Mouse (Mus musculus) mouse embryonic stem cell (cell line): ENCODE results near the gene Uts2b.

Experiments
- in situ Hi-C, 2 experiments: fragments of 300-500 bp; cut with MboI; formaldehyde crosslinking; loops; 1 replicate in 1 of 2; 3 replicates in 1 of 2; pipeline ENCODE4 v1.14.3; 2019 to 2020; ENCODE audit warnings: low sequenced_read_pairs in 2 of 2, low pct_unique_long_range_greater_than_20kb in 1 of 2, mixed read lengths in 1 of 2; ENCODE audit not compliant: unreplicated experiment in 1 of 2

The Uts2b gene

DNA sequence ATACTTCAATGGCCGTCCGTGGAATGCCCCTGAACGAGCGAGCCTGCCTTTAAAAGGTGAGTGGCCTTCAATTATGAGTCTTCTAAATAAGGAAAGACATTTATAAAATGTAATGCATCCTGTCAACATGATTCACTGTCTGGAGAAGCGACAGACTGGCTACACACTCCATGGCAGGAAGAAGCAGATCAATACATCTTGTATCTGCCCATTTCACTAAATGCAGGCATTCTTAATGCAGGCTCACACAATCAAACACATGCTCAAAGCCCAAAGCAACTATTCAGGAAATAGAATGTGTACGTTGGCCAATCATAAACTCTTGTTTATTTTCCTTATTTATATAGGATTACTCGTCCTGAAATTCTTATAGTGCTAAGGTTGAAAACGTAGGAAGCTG is at the start of gene Uts2b:
TSS of gene Uts2b (minus strand) at position 49 of the 400 bp plus-strand sequence.
- in situ Hi-C loops, result no loop called here

DNA sequence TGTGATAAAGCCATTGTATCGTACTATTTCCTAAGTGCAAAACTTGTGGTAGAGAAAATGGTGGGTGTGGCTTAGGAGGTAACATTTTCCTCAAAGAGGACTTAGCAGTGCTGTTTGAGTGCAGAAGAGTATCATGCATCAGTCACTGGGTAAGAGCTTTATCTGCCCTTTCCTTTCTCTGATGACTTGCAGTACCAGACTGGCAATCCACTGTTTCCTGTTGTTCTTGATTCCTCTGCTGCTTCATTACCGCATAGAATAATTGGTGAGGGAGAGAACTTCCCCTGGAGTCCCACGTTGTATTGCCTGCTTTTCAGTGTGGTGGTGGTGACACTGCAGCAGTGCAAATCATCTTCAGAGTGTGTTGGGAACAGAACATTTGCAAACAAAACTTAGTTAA is 47.6 kb upstream of the Uts2b start:
- in situ Hi-C loops, result no loop called here

DNA sequence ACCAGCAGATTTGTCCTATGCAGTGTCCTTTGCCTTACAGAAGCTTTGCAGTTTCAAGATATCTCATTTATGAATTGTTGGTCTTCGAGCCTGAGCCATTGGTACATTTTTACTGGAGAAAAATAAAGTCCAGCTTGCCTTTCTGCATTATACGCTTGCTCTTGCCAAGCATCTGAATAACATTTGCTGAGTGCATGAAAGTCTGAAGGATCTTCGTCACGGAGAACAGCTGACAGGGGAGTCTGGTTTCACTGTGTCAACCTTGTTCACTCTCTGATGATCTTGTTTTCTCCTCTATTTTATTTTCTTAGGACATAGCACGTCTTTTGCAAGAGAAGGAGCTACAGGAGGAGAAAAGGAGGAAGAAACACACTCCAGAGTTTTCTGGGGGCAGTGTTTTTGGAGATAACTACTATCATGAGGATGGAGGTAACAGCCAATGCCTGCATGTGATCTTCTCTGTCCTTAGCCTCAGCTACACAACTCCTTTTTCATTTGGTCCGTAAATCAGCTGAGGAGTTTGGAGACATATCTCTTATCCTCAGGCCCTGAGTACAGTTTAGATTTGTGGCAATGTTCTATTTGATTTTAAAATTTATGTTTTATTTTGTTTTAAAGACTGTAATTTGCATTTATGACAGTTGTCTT is 47.0 kb upstream of the Uts2b start:
- in situ Hi-C loops, result no loop called here

DNA sequence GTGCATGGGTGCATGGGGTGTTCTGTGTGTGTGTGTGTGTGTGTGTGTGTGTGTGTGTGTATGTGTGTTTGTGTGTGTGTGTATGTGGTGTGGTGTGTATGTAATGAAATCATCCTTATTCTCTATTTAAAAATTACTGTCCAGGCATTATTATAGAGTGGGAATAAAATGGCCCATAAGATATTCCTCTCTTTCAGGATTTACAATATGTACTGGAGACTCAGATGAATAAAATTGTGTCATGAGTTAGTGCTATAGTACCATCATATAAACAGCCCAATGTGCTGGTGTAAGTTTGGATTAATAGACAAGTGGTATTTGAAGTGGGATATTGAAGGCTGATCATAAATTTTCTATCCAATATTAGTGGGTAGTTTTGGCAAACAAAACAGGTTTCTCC is 34.1 kb upstream of the Uts2b start:
- in situ Hi-C loops, result no loop called here

DNA sequence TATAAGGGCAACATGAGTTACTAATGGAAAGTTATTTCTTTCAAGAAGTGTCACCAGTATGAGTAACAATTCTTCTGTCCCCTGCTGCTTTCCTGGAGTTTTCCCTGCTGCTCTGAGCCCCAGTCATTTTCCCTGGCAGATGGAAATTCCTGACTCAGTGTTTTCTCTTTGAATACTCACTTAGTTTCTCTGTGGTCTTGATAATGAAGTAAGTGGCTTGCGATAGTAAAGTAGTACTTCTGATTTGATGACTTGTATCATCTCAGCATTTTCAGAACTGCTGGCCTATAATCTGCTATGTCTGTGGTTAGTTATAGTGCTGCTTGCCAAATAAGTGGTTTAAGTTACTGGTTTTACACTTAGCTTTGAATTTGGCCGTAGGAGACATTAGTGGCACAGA is 31.5 kb upstream of the Uts2b start:
- in situ Hi-C loops, result no loop called here

DNA sequence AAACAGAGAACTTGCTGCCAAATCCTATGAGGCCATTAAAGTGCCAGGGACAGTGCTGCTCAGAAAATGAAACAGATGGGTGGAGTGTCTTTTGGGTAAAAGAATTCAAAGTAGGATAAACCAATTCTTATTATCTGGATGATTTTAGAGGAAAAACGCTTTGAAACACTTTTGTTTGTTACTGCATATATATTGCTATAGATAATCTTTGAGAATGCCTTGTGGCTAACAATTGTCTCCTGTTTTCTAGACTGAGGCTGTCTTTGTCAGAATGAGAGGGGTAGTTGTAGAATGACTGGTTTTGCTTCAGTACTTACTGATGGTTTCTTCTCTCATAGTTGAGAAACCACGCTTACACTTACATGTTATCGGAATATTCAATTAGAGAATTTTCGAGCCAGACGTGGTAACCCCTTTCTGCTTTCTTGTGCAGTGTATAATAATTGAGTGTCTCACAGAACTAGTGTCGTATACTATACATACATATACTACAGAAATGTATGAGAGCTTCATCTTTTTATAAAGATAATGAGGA is 29.7 kb upstream of the Uts2b start:
- in situ Hi-C loops, result no loop called here

DNA sequence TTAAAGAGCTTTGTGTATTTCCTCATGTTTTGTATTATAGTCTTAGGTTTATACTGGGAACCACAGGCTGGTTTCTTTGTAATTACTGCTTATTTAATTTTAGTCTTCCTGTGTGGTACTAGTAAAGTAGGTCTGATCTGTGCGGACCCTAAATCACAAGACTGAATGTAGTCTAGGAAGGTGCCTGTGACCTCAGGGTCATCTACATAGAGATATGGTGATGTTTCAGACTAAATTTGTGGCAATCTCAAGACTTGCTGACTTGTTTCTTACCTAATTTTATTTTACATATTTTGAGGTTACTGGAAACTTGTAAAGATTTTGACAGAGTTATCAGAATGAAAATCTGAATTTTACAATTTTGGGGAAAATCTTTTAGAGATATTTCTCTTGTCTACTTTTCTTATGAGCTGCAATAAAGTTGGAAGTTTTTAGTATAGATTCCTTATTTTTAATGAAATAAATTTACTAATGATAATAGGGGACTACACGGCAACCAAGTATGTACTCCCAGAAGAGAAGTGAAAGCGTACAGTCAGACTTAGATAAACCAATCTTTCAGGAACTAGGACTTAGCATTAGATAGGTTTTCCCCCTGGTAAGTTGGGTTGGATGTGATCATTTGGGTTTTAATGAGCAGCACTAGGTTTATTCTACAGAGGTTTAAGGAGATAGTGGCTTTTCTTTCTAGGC is 29.1 kb upstream of the Uts2b start:
- in situ Hi-C loops, result no loop called here

DNA sequence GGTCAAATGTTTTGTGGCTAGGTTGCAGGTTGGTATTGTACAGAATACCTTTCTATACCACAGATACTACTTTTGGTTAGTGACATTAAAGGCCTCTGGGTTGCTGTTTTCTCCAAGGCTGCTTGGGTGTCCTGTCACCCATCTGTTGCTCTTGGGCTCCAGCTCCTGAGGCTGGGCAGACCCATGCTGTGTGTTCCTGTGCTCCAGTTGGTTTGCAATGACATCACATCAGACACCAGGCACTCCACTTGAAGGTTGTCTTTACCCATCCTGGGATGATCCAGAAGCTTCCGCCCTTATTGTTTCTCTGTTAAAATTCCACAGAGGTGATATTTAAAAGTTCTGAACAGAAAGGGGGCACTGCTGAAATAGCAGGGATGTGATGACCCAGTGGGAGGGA is 26.9 kb upstream of the Uts2b start:
- in situ Hi-C loops, result no loop called here

DNA sequence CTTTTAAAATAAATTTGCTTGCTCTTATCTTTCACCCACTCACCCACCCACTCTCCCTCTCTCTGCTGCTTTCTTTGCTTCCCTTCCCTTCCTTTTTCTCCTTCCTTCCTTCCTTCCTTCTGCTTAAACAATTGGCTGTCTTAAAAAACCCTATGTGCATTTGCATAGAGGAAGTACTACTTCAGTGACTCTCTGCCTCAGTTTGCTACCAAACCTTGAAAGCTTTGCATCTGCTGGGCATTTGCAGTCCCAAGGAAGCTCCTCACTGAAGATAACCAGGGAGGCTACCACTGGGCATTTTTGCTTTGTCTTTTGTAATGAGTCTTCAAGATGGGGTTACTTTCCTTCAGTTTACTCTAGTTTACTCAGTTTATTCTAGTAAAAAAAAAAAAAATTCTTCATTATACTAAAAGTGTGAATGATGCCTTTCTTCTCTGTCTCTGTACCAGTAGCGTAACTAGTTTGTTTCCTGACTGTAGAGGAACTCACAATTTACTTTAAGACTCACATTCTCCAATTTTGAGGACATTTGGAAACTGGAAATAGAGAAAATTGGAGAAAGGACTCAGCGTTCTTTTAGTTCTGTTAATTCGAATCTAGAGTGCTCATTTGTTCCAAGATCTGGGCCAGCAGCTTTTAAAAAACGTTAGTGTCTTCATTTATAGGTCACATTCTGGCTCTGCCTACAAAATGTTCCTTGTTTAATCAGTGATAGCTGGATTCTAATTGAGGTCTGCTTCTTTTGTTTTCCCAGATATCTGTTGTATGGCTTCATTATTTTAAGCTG is 25.4 kb upstream of the Uts2b start:
- in situ Hi-C loops, result no loop called here

DNA sequence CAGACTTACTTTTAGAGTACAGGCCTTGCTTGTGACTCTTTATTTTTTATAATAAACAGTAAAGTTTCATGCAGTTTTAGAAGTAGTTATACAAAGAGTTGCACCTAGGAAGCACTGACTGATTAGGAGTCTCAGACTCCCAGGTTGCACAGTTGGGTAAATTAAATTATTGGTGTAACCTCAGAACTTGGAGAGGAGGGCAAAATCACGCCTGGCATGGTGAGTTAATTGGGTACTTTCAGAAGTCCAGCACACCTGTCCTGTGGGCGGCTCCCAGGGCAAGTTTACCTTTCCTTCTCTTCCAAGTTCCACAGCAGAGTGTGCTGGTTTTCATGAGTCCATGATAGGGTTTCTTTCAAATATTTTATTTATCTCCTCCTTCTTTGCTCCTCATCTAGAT is 21.8 kb upstream of the Uts2b start:
- in situ Hi-C loops, result no loop called here

DNA sequence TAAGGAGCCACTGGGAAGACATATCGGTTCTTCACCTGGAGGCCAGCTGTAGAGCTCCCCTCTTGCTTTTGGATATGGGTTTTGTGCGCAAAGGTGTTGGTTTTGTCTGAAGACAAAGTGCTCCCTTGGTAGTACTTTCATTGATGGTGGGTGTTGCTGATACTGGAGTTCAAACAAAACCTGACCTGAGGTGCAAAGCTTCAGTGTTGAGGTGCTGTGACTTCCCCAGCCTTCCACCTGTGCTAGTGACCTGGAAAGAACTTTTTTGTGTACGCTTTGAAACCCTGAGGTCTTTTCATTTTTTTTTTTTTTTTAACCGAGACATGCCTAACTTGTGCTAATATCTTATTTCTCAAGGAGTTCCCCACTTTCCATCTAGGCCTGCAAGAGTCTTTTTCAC is 20.3 kb upstream of the Uts2b start:
- in situ Hi-C loops, result no loop called here

DNA sequence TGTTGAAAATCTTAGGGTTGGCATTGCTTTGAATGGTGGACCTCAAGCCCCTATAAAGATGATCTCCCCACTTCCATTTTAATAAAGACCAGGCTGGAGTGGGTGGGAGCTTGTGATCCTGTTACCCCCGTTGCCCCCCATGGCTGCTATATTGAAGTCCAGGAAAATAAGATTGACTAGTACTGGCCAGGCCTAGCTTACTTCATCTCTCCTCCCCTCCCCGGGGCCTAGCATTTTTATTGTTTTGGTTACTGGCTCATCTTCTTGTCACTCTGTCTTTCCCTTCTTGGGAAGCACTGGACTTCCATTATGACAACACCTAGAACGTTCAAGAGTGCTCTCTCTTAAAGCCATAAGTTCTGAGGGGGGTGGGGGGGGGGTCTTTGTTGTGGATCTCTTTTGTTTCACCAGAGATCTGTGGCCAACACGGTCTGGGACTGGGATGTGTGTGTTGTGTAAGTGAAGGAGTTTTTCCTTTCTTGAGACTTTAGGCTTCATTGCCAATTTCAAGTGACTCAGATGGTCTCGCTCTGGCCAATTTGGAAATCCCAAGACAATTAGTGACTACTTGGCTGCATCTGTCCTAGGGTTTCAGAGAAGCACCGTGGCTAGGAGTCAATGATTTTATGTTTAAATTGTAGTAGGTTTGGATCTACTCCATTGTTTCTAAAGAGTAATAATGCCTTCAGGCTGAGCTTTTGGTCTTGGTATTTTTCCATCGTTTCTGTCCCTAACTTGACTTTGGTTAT is 19.7 kb upstream of the Uts2b start:
- in situ Hi-C loops, result no loop called here

DNA sequence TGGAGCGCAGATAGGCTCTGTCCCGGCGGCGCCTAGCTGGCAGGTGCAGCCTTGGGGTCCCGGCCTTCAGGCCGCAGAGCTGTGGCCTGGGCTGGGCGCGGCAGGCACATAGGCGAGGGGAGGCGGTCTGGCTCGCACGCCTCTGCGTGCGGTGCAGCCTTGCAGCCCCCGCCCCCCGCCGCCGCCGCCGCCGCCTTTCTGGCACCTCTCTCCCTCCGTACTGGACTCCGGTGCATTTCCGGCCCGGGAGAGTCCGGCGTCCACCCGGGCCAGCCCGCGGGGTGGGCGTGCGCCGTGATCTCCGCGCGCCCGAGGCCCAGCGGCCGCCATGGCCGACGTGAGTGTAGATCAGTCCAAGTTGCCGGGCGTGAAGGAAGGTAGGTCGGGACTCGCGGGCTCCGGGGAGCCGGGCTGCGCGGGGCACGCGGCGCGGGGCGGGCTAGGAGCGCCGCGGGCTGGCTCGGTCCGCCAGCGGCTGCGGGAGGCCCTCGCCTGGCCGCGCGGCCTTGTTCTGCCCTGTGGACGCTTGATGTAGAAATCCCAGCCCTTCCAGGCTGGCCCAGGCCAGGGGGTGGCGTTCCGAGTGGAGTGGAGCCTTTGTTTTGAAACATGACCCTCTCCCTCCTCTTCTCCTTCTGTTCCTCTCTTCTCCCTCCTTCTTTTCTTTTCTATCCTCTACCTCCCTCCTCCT is 18.9 kb upstream of the Uts2b start, which contains the start of gene Ccdc50:
TSS of gene Ccdc50 (plus strand) at position 109 of the 691 bp plus-strand sequence.
- in situ Hi-C loops, result no loop called here

DNA sequence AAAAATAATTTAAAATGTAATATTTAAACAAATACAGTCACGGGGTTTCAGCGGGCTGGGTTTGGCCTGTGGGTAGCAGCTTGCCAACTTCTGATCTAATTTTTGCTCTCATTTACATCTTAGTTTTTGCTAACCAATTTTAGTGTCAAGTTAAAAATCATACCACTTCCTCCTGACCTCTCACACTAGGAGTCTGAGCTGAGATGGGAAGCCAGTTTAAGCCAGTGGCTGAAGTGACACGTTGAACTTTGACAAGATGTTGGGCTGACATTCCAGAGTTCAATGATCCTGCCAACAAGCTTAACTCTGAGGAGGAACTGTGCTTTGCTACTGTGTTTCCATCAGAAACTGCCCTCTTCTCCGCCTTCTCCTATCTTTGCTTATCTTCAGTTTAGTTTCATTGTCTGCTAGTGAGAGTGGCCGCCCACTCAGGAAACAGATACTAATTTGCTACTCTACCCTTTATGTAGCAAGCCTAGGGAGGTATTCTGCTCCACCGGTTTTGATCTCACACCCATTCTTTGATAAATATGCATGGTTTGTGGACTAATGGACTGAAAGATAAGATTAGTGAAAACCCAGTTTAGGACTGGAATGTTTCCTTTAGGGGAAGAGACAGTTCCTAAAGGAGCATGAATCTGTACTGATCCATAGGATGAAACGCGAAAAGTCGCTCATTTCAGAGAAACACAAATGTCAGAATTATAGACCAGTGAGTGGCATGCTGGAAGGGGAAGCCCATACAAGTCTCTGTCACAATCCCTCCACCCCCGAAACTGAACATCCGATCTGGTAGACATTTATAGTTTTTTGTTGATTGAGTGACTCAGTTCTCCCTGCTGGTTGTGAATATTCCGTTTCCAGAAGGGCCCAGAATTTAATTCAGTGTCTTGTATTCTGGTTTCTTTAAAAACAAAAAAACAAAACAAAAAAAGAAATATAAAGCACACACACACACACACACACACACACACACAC is 17.9 kb upstream of the Uts2b start:
- in situ Hi-C loops, result no loop called here

DNA sequence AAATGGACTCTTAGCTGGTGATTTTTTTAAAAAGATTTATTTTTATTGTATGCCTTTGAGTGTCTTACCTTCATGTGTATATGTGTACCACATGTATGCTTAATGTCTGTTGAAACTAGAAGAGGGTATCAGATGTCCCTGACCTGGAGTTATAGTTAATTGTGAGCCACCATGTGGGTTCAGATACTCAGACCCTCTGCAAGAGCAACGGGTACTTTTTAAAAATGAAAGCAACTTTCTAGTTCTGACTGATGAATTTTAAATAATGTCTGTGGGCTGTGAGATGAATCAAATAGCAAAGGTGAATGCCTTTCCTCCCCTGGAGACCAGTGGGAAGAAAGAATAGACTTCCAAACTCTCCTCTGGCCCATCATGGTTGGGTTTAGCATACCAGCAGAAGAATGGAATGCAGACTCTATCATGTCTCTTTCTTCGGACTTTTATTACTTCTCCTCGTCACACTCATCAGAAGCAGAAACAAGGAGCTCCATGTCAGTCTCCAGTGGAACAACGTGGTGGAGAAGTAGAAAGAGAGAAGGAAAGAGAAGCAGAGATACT is 16.9 kb upstream of the Uts2b start:
- in situ Hi-C loops, result no loop called here

DNA sequence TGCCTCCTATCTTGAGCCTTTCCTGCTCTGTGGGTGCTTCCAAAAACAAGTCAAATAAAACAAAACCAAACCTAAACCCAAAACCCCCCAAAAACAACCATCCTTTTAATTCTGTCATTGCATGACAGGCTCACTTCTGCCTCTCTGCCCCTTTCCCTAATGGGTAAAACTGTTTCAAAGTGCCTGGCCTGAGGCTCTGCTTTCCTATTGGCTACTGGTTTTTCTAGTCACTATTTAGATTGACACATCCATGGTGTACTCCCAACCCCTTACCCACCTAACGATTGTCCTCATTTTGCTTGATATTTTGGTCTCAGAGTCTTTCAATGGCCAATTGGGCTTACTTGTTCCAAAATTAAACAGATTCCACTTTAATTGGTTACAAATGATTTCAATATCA is 15.6 kb upstream of the Uts2b start:
- in situ Hi-C loops, result no loop called here
